Mouse (Mus musculus) lung, postnatal 0 days (tissue): ENCODE measurements at regions not wholly inside any gene's neighbourhood (a gene's known extent, or its start where the extent isn't known, plus 50 kb on each side); places are given as distances from the start of the nearest gene placed in this dataset.

Source experiments
- CTCF ChIP-seq: IDR thresholded peaks from 2 replicates; pipeline ENCODE4 v1.5.1; 2016; ENCODE audit warnings: antibody characterized with exemption, mild to moderate bottlenecking
- EP300 ChIP-seq: IDR thresholded peaks from 2 replicates; pipeline ENCODE4 v1.6.1; 2016; ENCODE audit warnings: antibody characterized with exemption, mild to moderate bottlenecking, control low read depth

DNA sequence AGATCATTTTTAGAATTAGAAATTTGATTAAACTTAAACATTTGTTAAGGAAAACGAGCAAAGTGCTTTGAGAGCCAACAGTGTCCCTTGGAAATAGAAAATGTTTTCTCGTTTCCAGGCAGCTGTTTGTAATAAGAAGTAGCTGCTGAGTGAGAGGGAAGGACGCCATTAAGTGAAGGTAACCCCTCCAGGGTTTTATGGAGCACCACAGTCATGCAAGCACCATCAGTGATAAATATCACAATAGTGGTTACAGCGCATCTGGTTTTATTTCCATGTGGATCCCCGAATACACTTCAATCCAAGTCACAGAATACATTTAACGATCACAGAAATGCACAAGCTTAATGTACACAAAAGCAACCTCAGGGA is 182.1 kb downstream of the Osr1 start:
- TF ChIP-seq CTCF: no peak
- TF ChIP-seq EP300: no peak
